Mouse (Mus musculus) embryonic facial prominence, embryonic 10.5 days (tissue): ENCODE results near the gene Zdhhc6. TPM values are rescaled to one million over a fixed set of nuclear protein-coding genes. Genes with fewer than 3 reads are reported as not detected.

Source experiments
- DNase-seq: peaks from one replicate; pipeline ENCODE4 v3.0.0-alpha.2; 2017; ENCODE audit warnings: low spot score
- H3K27ac ChIP-seq: fragments of 300-500 bp; sonication (generic); replicated peaks from 2 replicates; pipeline ENCODE4 v1.5.1; 2016; ENCODE audit warnings: mild to moderate bottlenecking
- H3K27me3 ChIP-seq: fragments of 300-500 bp; sonication (generic); replicated peaks from 2 replicates; pipeline ENCODE4 v1.6.1; 2016; ENCODE audit warnings: low read depth, mild to moderate bottlenecking; ENCODE audit not compliant: poor library complexity, severe bottlenecking
- H3K36me3 ChIP-seq: fragments of 300-500 bp; sonication (generic); replicated peaks from 2 replicates; pipeline ENCODE4 v1.6.1; 2016; ENCODE audit warnings: mild to moderate bottlenecking, moderate library complexity
- H3K4me1 ChIP-seq: fragments of 300-500 bp; sonication (generic); 2 replicates; pipeline ENCODE4 v1.6.1; 2016
- H3K4me3 ChIP-seq: fragments of 300-500 bp; sonication (generic); 2 replicates; pipeline ENCODE4 v1.5.1; 2016; ENCODE audit warnings: mild to moderate bottlenecking, moderate library complexity
- H3K9me3 ChIP-seq: fragments of 300-500 bp; sonication (generic); 2 replicates; pipeline ENCODE4 v1.6.1; 2016; ENCODE audit warnings: mild to moderate bottlenecking
- WGBS: fragments of 180-500 bp; shearing (Covaris S2); methylation state at CpG from one replicate; pipeline ENCODE4 v1.1.7; 2016; 5-methylcytosine and 5-hydroxymethylcytosine counted together
- polyA plus RNA-seq: library from polyadenylated mRNA; unstranded; fragments of >200 nt; fragmentation: Nextera tagmentation; extraction: Ambion mirVana; gene quantifications from 2 replicates; pipeline ENCODE4 v1.2.1, GENCODE M21; 2016

The Zdhhc6 gene
- polyA plus RNA-seq, 1 experiment from 2014 or later = 115 TPM

GRCm38 (mm10) chr19:55227135-55227534 lies 88.7 kb downstream of the Zdhhc6 start:
- Histone ChIP-seq H3K27me3 (no peaks in the 10 kb centered on the region), H3K36me3 (no peaks in the 10 kb centered on the region), H3K4me1 (peaks cover 7% of the 10 kb centered on the region; the same call in 1 of the 2 replicates), H3K27ac (no peak overlapping the region), H3K4me3 (no peak overlapping the region), H3K9me3 (no peaks in the 10 kb centered on the region)
- DNase-seq = no peak
- WGBS = 84% methylated on average over 7 of the region's 7 CpGs

GRCm38 (mm10) chr19:55226621-55227020 lies 89.2 kb downstream of the Zdhhc6 start:
- Histone ChIP-seq H3K27ac (no peak overlapping the region), H3K27me3 (no peaks in the 10 kb centered on the region), H3K36me3 (no peaks in the 10 kb centered on the region), H3K9me3 (no peaks in the 10 kb centered on the region), H3K4me3 (no peak overlapping the region), H3K4me1 (0 out of 2 replicates have a peak, but pooled peaks cover 8% of the 10 kb centered on the region)
- no peak for DNase-seq
- WGBS = 74% methylated on average over 5 of the region's 5 CpGs

- DNase-seq = no peak
These were observed 93.6 kb downstream of the Zdhhc6 start for GRCm38 (mm10) chr19:55222268-55222667.

More at GRCm38 (mm10) chr19:55222268-55222667, 93.6 kb downstream of the Zdhhc6 start:
- Histone ChIP-seq H3K4me3 (no peak overlapping the region), H3K27me3 (peaks cover 10% of the 10 kb centered on the region), H3K9me3 (no peaks in the 10 kb centered on the region), H3K4me1 (peaks cover 27% of the 10 kb centered on the region), H3K27ac (no peak overlapping the region), H3K36me3 (no peaks in the 10 kb centered on the region)
- WGBS = 91% methylated on average over 9 of the region's 9 CpGs

Other genes starting within 250 kb of the Zdhhc6 start
- gene Gpam, start 188.8 kb downstream of the Zdhhc6 start, polyA plus RNA-seq = 18.1 and 20.4 TPM in 2 replicates
- gene Tectb, start 135.3 kb downstream of the Zdhhc6 start, polyA plus RNA-seq = not detected in 2 replicates
- gene Gucy2g, start 74.8 kb downstream of the Zdhhc6 start, polyA plus RNA-seq = not detected in 2 replicates
- 24.0 and 27.4 TPM in 2 replicates for gene Acsl5, start 64.1 kb downstream of the Zdhhc6 start, polyA plus RNA-seq
- 30.6 and 31.2 TPM in 2 replicates for gene Vti1a, start 263 bp upstream of the Zdhhc6 start, polyA plus RNA-seq